Mouse (Mus musculus) adrenal gland, postnatal 10 days (tissue): ENCODE results near the gene Olfr181. TPM values are rescaled to one million over a fixed set of nuclear protein-coding genes. Genes with fewer than 3 reads are reported as not detected.

Source experiments
- DNase-seq: peaks from one replicate; pipeline ENCODE4 v3.0.0; 2021; ENCODE audit warnings: mixed read lengths
- long read RNA-seq, 2 experiments: library from polyadenylated mRNA; stranded (forward); transcript quantifications; one replicate each; pipeline ENCODE4 v2.0.0; 2021
- total RNA-seq, 2 experiments: library from RNA; stranded (reverse); gene quantifications; 2 replicates each; pipeline ENCODE4 v1.2.3; 2021

Olfr181 gene
- not detected for total RNA-seq
- long read RNA-seq, experiment 1: 0 reads
- long read RNA-seq, experiment 2: 0 reads

DNA sequence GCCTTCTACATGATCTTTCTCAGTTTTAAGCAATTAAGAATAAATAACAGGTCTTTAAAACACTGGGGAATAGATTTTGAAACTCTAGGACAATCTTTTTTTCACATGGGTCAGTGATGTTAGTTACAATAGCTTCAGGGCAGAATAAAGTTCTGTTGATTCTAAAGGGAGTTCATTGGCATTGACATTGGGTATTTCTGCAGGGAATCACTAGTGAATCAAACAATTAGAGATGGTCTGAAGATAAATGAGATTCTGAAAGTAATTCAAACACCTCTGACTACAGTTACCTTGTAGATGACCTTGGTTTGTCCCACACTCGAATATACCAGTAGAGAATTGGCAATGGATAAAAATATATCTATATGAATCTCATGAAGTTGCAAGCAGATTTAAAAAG lies at the start of gene Olfr181:
Olfr181 (minus strand) TSS at position 101 of the 400 bp plus-strand sequence.
- DNase-seq: no peak

DNA sequence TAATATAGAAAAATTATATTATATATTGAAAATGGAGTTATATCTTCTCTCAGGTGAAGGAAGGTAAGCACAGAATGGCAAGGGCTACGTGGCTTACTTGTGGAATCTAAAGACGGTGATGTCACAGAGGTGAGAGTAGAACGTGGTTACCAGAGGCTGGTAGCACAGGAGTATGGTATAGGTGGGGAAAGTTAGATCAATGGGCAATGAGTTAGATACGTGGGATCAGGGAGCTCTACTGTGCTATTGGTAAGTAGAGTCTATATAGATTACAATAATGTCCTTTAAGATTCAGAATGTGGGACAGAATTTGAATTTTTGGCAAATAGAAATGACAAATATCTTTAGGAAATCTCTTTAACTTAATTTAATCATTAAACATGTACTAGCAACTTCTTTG lies 737 bp upstream of the Olfr181 start, which contains the start of gene Olfr180:
Olfr180 (minus strand) TSS at position 101 of the 400 bp plus-strand sequence.
- DNase-seq: no peak

DNA sequence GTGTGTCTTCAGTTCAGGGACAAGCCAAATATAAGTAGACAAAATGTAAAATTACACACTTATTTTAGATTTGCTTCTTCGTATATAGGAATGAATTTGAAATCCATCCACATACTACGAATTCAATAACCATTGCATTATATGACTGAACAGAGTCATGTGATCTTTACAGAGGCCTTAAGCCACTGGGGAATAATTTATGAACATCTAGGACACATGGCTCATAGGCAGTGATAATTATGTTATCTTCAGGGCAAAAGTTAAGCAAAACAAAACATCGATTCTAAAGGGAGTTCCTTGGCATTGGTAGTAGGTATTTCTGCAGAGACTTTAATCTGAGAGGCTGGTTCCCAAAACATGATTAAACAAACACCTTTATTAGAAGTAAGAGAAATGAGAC lies 36.6 kb downstream of the Olfr181 start, which contains the start of gene Olfr178:
Olfr178 (minus strand) TSS at position 101 of the 400 bp plus-strand sequence.
- DNase-seq: no peak

DNA sequence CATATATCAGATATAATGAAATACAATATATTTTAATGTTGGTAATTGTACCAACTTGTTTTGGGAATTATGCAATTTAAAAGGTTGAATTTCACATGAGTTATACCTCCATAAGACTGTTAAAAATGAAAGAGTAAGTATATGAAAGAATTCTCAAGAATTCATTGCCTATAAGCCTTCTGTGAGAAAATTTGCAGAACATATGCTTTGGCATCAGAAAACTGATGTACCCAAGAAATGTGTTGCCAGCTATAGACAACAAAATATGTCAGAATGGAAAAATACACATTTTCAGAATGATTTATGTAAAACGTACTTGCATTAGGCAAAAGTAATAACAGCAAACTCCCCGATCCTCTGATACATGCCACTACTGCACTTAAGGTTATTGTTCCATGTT lies 44.1 kb downstream of the Olfr181 start:
- DNase-seq: no peak

Other genes starting within 250 kb of the Olfr181 start
- gene Gpr15, start 209.7 kb downstream of the Olfr181 start, total RNA-seq: not detected
- gene Cldnd1, start 200.8 kb downstream of the Olfr181 start, total RNA-seq: 10 to 100 TPM; 65.5 to 80.0 TPM
- gene Olfr172, start 165.6 kb downstream of the Olfr181 start, total RNA-seq: not detected
- gene Olfr173, start 128.5 kb downstream of the Olfr181 start, total RNA-seq: not detected
- not detected for gene Olfr175-ps1, start 102.0 kb downstream of the Olfr181 start, total RNA-seq
- not detected for gene Olfr177, start 54.0 kb downstream of the Olfr181 start, total RNA-seq
- gene Olfr178, start 36.7 kb downstream of the Olfr181 start, total RNA-seq: not detected
- not detected for gene Olfr180, start 637 bp upstream of the Olfr181 start, total RNA-seq
- gene Olfr183, start 66.6 kb upstream of the Olfr181 start, total RNA-seq: not detected
- not detected for gene Olfr186, start 101.5 kb upstream of the Olfr181 start, total RNA-seq
- not detected for gene Olfr187, start 111.0 kb upstream of the Olfr181 start, total RNA-seq
- not detected for gene Olfr190, start 149.2 kb upstream of the Olfr181 start, total RNA-seq
- not detected for gene Olfr191, start 161.1 kb upstream of the Olfr181 start, total RNA-seq
- not detected for gene Olfr193, start 183.1 kb upstream of the Olfr181 start, total RNA-seq
- not detected for gene Olfr194, start 192.3 kb upstream of the Olfr181 start, total RNA-seq
- not detected for gene Olfr195, start 218.3 kb upstream of the Olfr181 start, total RNA-seq
- not detected for gene Olfr196, start 241.7 kb upstream of the Olfr181 start, total RNA-seq